Mouse (Mus musculus): ENCODE measurements at regions not wholly inside any gene's neighbourhood (a gene's known extent, or its start where the extent isn't known, plus 50 kb on each side); places are given as distances from the start of the nearest gene placed in this dataset.

DNA sequence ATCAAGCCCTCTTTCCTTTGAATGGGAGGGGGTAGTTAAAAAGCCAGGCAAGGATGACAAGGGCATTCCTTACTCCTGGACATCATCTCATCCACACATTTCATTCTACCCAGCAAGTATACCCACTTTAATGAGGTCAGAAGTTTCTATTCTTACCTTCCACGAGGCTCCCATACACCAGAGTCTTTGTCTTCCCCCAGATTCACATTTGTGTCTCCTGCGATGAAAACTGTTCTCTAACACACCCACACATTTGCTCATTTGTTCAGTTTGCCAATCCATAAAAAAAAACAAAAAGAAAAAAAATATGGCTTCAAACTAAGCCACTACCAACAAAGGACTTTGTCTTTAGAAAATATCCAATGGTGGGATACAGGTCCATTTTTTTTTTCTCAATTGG is 263.7 kb upstream of the Zbtb20 start:
- TF ChIP-seq CTCF (conservative IDR thresholded peaks at IDR 0.05 in 1 of 2, IDR thresholded peaks at IDR 0.05 in 1 of 2; ENCODE audit: low read depth in 2 of 2, low read length in 2 of 2) (no peak), NRF1 (IDR thresholded peaks at IDR 0.05; ENCODE audit: low read depth, low read length) (no peak), TCF12 (IDR thresholded peaks at IDR 0.05; ENCODE audit: low read depth, low read length) (no peak), POLR2A (IDR thresholded peaks at IDR 0.05; ENCODE audit: low read depth, low read length) (no peak), ZNF384 (IDR thresholded peaks at IDR 0.05; ENCODE audit: low read depth, low read length) (no peak), JUND (conservative IDR thresholded peaks at IDR 0.05; ENCODE audit: low read depth, low read length) (no peak), MYC (IDR thresholded peaks at IDR 0.05; ENCODE audit: low read depth, low read length) (no peak), NELFE (IDR thresholded peaks at IDR 0.05; ENCODE audit: low read depth, low read length) (no peak), USF1 (IDR thresholded peaks at IDR 0.05; ENCODE audit: low read depth, low read length) (no peak)
